Mouse (Mus musculus) E14TG2a.4 (cell line): ENCODE results near the gene Mrpl33.

Source experiments
- CTCF ChIP-seq: conservative IDR thresholded peaks from 2 replicates; pipeline ENCODE4 v1.5.1; 2014; ENCODE audit warnings: low read length
- NANOG ChIP-seq: IDR thresholded peaks from 2 replicates; pipeline ENCODE4 v1.6.1; 2014; ENCODE audit warnings: borderline replicate concordance, low read length, mixed read lengths

DNA sequence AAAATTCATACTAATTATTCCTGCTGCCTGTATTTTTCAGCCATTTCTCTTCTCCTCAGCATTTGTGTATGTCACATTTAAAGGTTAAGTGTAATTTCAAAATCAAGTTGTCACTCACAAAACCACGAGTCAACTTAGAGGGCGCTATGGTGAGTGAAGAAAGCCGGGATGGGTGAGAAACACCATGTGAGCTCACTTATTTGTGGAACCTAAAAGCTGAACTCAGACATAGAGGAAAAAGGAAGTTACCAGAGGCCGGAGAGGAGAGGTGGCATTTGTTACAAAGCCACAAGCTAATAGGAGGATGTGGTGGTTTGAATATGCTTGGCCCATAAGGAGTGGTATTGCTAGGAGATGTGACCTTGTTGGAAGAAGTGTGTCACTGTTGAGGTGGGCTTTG, 83.4 kb downstream of the Mrpl33 start:
- TF ChIP-seq CTCF: no peak
- TF ChIP-seq NANOG: no peak
